Comparison of ENCODE assay signal across 12 mouse cellular contexts in genomic region chr2:3730744-3731143, GRCm38 (mm10).
DNase-seq lines count a peak whose midpoint lies in the region; ATAC-seq and TF ChIP-seq lines count a peak whose summit lies in the region.
"Had no signal": no experiment of that assay in that cellular context is flagged by ENCODE, and none has a peak within 500 bp of the region (broad histone marks: within the 10 kb centered on the region; RNA-seq: fewer than 3 reads in every experiment).

No protein-coding gene starts in this region.

- 37% methylated on average over 10 of the region's 10 CpGs for WGBS in kidney, postnatal 0 days
- 79% methylated on average over 10 of the region's 10 CpGs for WGBS in limb, embryonic 10.5 days
- WGBS in forebrain, embryonic 11.5 days = 69% methylated on average over 10 of the region's 10 CpGs

- no peaks in the 10 kb centered on the region for H3K9me3 ChIP-seq in kidney, postnatal 0 days (replicated peaks; ENCODE audit: low read length)
- H3K9me3 ChIP-seq in limb, embryonic 10.5 days (replicated peaks) = no peaks in the 10 kb centered on the region
- H3K9me3 ChIP-seq in forebrain, embryonic 11.5 days (ENCODE audit: control insufficient read depth, low read length) = no peaks in the 10 kb centered on the region
- H3K9me3 ChIP-seq: limb, embryonic 12.5 days; midbrain, embryonic 15.5 days had no signal

- H3K4me1 ChIP-seq in kidney, postnatal 0 days (replicated peaks; ENCODE audit: insufficient read depth, low read length) = peaks cover 31% of the 10 kb centered on the region
- H3K4me1 ChIP-seq in limb, embryonic 10.5 days = peaks cover 36% of the 10 kb centered on the region
- no peaks in the 10 kb centered on the region; the same call in 1 of the 2 replicates for H3K4me1 ChIP-seq in forebrain, embryonic 11.5 days (replicated peaks; ENCODE audit: control insufficient read depth, insufficient read depth, low read length)

- no peaks in the 10 kb centered on the region for H3K36me3 ChIP-seq in kidney, postnatal 0 days (ENCODE audit: insufficient read depth, low read length)
- H3K36me3 ChIP-seq in limb, embryonic 10.5 days = no peaks in the 10 kb centered on the region
- no peaks in the 10 kb centered on the region for H3K36me3 ChIP-seq in forebrain, embryonic 11.5 days (ENCODE audit: control insufficient read depth, insufficient read depth, low read length)
- H3K36me3 ChIP-seq: limb, embryonic 12.5 days; midbrain, embryonic 15.5 days had no signal

- DNase-seq in kidney, postnatal 0 days (ENCODE audit: low spot score) = peak; percentile 64
- DNase-seq in kidney, postnatal 10 days = no peak
- peak; percentile 69 for DNase-seq in ZHBTc4 (ENCODE audit: low read depth, low spot score)
- no peak for DNase-seq in limb, embryonic 10.5 days (ENCODE audit: low spot score)
- peak; percentile 66 for DNase-seq in thymus, postnatal 0 days (ENCODE audit: low spot score)
- no peak for DNase-seq in right cerebral cortex, postnatal 14 days
- DNase-seq in forebrain, embryonic 11.5 days (ENCODE audit: low spot score) = no peak
- DNase-seq: cerebellum, postnatal 14 days had no signal

- H3K9ac ChIP-seq in kidney, postnatal 0 days (ENCODE audit: low read depth, low read length) = 0 out of 2 replicates have a peak overlapping the region, but pooled peaks have one; percentile 23
- no peak overlapping the region for H3K9ac ChIP-seq in forebrain, embryonic 11.5 days (ENCODE audit: low read length)
- H3K9ac ChIP-seq: limb, embryonic 12.5 days; midbrain, embryonic 15.5 days had no signal

- H3K27ac ChIP-seq in kidney, postnatal 0 days = peak overlapping the region; percentile 48
- H3K27ac ChIP-seq in limb, embryonic 10.5 days = 0 out of 2 replicates have a peak overlapping the region, but pooled peaks have one; percentile 25
- H3K27ac ChIP-seq in forebrain, embryonic 11.5 days (ENCODE audit: low read depth, low read length) = no peak overlapping the region
- H3K27ac ChIP-seq: limb, embryonic 12.5 days; midbrain, embryonic 15.5 days had no signal

- H3K4me2 ChIP-seq in kidney, postnatal 0 days (ENCODE audit: low read length) = 0 out of 2 replicates have a peak overlapping the region, but pooled peaks have one; percentile 13
- H3K4me2 ChIP-seq in forebrain, embryonic 11.5 days (ENCODE audit: low read depth, low read length, severe bottlenecking) = no peak overlapping the region
- H3K4me2 ChIP-seq: limb, embryonic 12.5 days; midbrain, embryonic 15.5 days had no signal

- no peak overlapping the region for H3K4me3 ChIP-seq in kidney, postnatal 0 days (replicated peaks; ENCODE audit: low read depth, low read length)
- no peak overlapping the region for H3K4me3 ChIP-seq in limb, embryonic 10.5 days
- no peak overlapping the region for H3K4me3 ChIP-seq in forebrain, embryonic 11.5 days (ENCODE audit: low read depth, low read length)
- H3K4me3 ChIP-seq: erythroblast, embryonic 14.5 days; limb, embryonic 12.5 days; midbrain, embryonic 15.5 days had no signal

- TF ChIP-seq CTCF in kidney, postnatal 0 days (IDR thresholded peaks at IDR 0.05; ENCODE audit: low read depth) = no peak

- no peaks in the 10 kb centered on the region for H3K27me3 ChIP-seq in kidney, postnatal 0 days (ENCODE audit: insufficient read depth, low read length)
- H3K27me3 ChIP-seq in limb, embryonic 10.5 days (ENCODE audit: low read depth, poor library complexity, severe bottlenecking) = no peaks in the 10 kb centered on the region
- no peaks in the 10 kb centered on the region for H3K27me3 ChIP-seq in forebrain, embryonic 11.5 days (ENCODE audit: control insufficient read depth, insufficient read depth, low read length)
- H3K27me3 ChIP-seq: limb, embryonic 12.5 days; midbrain, embryonic 15.5 days; Patski had no signal

- no peak for ATAC-seq in kidney, postnatal 0 days (replicated peaks; ENCODE audit: low FRiP score, low read depth)
- no peak for ATAC-seq in forebrain, embryonic 11.5 days (replicated peaks; ENCODE audit: low FRiP score)
- ATAC-seq: midbrain, embryonic 15.5 days; Patski had no signal

Comparison
In these comparisons a context has a peak if more than half of its experiments do, and no peak if none do; other contexts are left out.
1. DNase-seq: peak in kidney, postnatal 0 days (single experiment), ZHBTc4 (single experiment) and thymus, postnatal 0 days (single experiment); none in kidney, postnatal 10 days (single experiment), limb, embryonic 10.5 days (single experiment), right cerebral cortex, postnatal 14 days (single experiment) and forebrain, embryonic 11.5 days (single experiment).